Mouse (Mus musculus) embryonic facial prominence, embryonic 15.5 days (tissue): ENCODE data around the gene Apobr. TPM values are rescaled to one million over a fixed set of nuclear protein-coding genes. Genes with fewer than 3 reads are reported as not detected.

Experiments used
- ATAC-seq: fragments of 200-750 bp; cut with Nextera tagmentation; 2 replicates; pipeline ENCODE4 v1.8.0; 2017; ENCODE audit warnings: low read depth, moderate TSS enrichment; ENCODE audit not compliant: insufficient number of reproducible peaks, low FRiP score, low TSS enrichment
- H3K27ac ChIP-seq: fragments of 300-500 bp; sonication (generic); replicated peaks from 2 replicates; pipeline ENCODE4 v1.5.1; 2015; ENCODE audit warnings: mild to moderate bottlenecking, inconsistent platforms
- H3K27me3 ChIP-seq: fragments of 300-500 bp; sonication (generic); 2 replicates; pipeline ENCODE4 v1.6.1; 2015; ENCODE audit warnings: inconsistent platforms
- H3K36me3 ChIP-seq: fragments of 300-500 bp; sonication (generic); 2 replicates; pipeline ENCODE4 v1.6.1; 2015; ENCODE audit warnings: mild to moderate bottlenecking, inconsistent platforms
- H3K4me1 ChIP-seq: fragments of 300-500 bp; sonication (generic); 2 replicates; pipeline ENCODE4 v1.6.1; 2015; ENCODE audit warnings: inconsistent platforms
- H3K4me2 ChIP-seq: fragments of 300-500 bp; sonication (generic); replicated peaks from 2 replicates; pipeline ENCODE4 v1.6.1; 2015; ENCODE audit warnings: mild to moderate bottlenecking, inconsistent platforms
- H3K4me3 ChIP-seq: fragments of 300-500 bp; sonication (generic); replicated peaks from 2 replicates; pipeline ENCODE4 v1.5.1; 2015; ENCODE audit warnings: mild to moderate bottlenecking, inconsistent platforms
- H3K9ac ChIP-seq: fragments of 300-500 bp; sonication (generic); 2 replicates; pipeline ENCODE4 v1.6.1; 2015; ENCODE audit warnings: inconsistent platforms
- H3K9me3 ChIP-seq: fragments of 300-500 bp; sonication (generic); replicated peaks from 2 replicates; pipeline ENCODE4 v1.6.1; 2016; ENCODE audit warnings: inconsistent platforms
- WGBS: fragments of 180-500 bp; shearing (Covaris S2); methylation state at CpG from one replicate; pipeline ENCODE4 v1.1.7; 2015; 5-methylcytosine and 5-hydroxymethylcytosine counted together
- microRNA-seq: library from miRNA; unstranded; fragments of <30 nt; microRNA quantifications from one replicate; pipeline ENCODE4, GENCODE M21; 2016; ENCODE audit warnings: borderline number of aligned reads
- polyA plus RNA-seq: library from polyadenylated mRNA; unstranded; fragments of >200 nt; fragmentation: Nextera tagmentation; extraction: Ambion mirVana; gene quantifications from 2 replicates; pipeline ENCODE4 v1.2.1, GENCODE M21; 2015

The Apobr gene
- polyA plus RNA-seq, 1 experiment from 2014 or later = 1.4 TPM

DNA sequence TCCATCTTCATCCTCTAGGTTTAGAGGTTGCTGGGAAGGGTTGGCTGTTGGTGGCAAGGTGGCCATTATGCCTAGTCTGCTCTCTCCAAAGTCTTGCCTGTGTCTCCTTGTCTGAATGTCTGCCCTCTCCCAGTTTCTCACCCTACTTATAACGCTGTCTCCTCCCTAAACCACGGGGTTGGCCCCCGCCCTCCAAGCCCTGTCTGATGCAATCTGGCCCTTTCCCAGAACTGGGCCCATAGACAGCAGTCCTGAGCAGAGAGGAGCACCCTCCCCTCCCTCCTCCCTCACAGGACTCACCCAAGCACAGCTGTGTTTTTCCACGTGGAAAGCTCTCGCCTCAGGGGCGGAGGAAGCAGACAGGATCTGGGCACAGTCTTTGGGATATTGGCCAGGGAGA is 40.6 kb downstream of the Apobr start:
- no peaks in the 10 kb centered on the region for H3K9me3 ChIP-seq
- 33% methylated on average over 6 of the region's 6 CpGs for WGBS
- H3K4me3 ChIP-seq = peak overlapping the region; percentile 10; the same call in 1 of the 2 replicates
- H3K4me1 ChIP-seq = peaks cover 22% of the 10 kb centered on the region
- peak; percentile 80 for ATAC-seq
- no peak overlapping the region for H3K4me2 ChIP-seq
- no peak overlapping the region for H3K9ac ChIP-seq
- no peaks in the 10 kb centered on the region for H3K27me3 ChIP-seq
- no peaks in the 10 kb centered on the region for H3K36me3 ChIP-seq
- peak overlapping the region; percentile 5; the same call in 1 of the 2 replicates for H3K27ac ChIP-seq

DNA sequence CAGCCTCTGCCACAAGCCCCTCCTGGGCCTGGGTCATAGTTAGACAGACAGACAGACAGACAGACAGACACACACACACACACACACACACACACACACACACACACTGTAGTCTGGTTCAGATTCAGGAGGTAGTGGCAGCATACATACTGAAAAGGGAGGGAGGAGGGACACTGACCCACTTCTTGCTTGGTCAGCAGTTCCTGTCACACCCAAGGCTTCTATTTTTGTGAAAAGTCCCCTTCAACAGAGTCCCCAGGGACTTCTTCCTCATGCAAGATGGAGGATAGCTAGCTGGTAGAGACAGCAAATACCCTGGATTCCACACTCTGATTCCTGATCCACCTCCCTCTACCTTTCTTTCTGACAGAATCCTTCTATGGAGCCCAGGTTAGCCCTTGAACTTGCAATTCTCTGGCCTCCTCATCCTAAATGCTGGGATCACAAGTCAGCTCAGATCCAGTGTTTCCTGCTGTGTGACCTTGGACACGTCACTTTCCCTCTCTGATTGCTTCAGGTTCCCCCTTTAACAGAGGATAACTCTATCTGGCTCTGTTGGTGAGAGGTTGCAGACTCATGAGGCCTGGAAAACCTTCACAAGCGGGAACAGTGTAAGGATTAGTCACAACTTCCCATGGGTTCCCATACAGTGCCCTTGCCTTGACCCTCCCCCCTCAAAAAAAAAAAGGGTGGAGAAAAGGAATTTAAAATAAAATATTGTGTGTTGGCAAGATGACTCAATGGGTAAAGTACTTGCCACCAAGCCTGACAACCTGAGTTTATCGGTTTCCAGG is 41.3 kb downstream of the Apobr start:
- WGBS = 86% methylated on average over 3 of the region's 3 CpGs
- no peak for ATAC-seq
- H3K27me3 ChIP-seq = no peaks in the 10 kb centered on the region
- H3K27ac ChIP-seq = no peak overlapping the region
- no peak overlapping the region for H3K4me2 ChIP-seq
- H3K4me3 ChIP-seq = no peak overlapping the region
- H3K36me3 ChIP-seq = no peaks in the 10 kb centered on the region
- peaks cover 22% of the 10 kb centered on the region for H3K4me1 ChIP-seq
- H3K9me3 ChIP-seq = no peaks in the 10 kb centered on the region
- H3K9ac ChIP-seq = no peak overlapping the region

DNA sequence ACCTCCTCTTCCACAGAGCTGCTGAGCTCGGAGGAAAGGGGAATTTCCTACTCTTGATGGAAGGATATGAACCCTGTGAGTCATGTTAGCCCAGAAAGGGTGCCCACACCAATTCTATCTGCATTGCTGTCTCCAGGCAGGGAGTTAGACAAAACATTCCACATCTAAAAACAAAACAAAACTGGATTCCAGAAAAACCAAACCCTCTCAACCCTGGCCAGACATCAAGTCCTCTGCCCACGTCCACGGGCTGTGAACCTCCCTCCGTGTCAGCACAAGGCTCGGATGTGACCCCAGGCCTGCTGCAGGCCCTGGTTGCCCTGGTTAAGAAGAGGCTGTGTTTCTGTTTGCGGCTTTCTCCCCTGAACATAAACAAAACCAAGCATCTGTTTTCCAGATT is 43.4 kb downstream of the Apobr start:
- 32% methylated on average over 6 of the region's 6 CpGs for WGBS
- Histone ChIP-seq H3K27ac (peak overlapping the region; percentile 73), H3K9ac (no peak overlapping the region)

DNA sequence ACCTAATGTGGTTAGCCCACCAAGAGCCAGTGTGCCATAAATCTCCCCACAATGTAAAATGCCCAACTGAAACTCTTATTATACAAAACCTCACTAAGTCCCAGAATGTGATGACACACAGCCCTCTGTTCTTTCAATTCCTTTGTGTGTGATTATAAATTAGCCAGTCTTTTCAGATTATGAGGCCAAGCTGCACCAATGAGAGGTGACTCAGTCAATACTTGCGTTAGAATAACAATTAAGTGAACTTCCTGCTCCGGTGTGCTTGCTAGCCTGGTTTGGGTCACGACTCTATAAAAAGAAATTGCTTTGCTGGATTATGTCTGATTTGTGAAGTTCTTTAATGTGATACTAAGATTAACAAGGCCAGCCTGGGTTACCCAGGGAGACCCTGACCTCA is 45.2 kb downstream of the Apobr start:
- Histone ChIP-seq H3K9me3 (no peaks in the 10 kb centered on the region), H3K4me3 (no peak overlapping the region), H3K27me3 (no peaks in the 10 kb centered on the region), H3K4me2 (no peak overlapping the region), H3K9ac (no peak overlapping the region), H3K4me1 (peaks cover 22% of the 10 kb centered on the region), H3K36me3 (no peaks in the 10 kb centered on the region), H3K27ac (no peak overlapping the region)
- no peak for ATAC-seq
- WGBS = 58% methylated on average over 3 of the region's 3 CpGs

More for the DNA sequence above, 43.4 kb downstream of the Apobr start:
- Histone ChIP-seq H3K36me3 (no peaks in the 10 kb centered on the region), H3K4me2 (no peak overlapping the region), H3K27me3 (no peaks in the 10 kb centered on the region), H3K4me3 (no peak overlapping the region), H3K9me3 (no peaks in the 10 kb centered on the region), H3K4me1 (peaks cover 22% of the 10 kb centered on the region)
- ATAC-seq = peak; percentile 49; the same call in 1 of the 2 replicates

DNA sequence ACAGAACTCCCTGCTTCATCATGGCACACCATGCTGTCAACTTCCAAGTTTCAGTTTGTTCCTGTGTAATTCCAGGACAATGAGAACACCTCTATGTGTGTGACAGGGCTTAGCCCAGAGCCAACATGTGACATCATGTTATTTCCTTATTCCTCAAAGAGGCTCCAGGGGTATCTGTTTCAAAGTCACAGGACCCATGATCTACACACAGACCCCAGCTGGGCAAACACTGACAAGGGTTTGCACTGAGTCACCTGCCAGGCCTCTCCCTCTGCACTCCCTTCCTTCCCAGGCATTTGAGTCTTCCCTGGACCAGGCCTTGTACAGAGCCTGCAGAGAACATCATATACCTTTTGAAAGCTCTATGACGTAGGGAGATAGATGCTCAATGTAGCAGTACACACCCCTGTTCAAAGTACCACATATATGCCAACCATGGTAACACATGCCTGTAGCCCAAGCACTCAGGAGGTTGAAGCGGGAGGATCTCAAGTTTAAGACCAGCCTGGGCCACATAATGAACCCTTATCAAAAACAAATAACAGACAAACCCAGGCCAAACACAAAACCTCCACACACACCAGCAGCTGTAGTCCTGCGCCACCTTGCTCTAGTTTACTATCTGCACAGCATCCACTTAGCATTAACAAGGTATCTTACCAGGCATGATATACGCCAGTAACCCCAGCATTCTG is 46.2 kb downstream of the Apobr start, which contains the start of gene Nupr1:
Gene Nupr1, minus strand, starts transcription at position 38 of the 695 bp plus-strand sequence.
- no peak for ATAC-seq
- H3K4me2 ChIP-seq = no peak within 1 kb of the TSS
- no peak within 1 kb of the TSS for H3K27ac ChIP-seq
- no peaks in the 10 kb centered on the region for H3K27me3 ChIP-seq
- no peak within 1 kb of the TSS for H3K4me3 ChIP-seq
- 86% methylated on average over 4 of the region's 4 CpGs for WGBS
- H3K9me3 ChIP-seq = no peaks in the 10 kb centered on the region
- no peaks in the 10 kb centered on the region for H3K36me3 ChIP-seq
- peaks cover 12% of the 10 kb centered on the region; the same call in 1 of the 2 replicates for H3K4me1 ChIP-seq
- no peak within 1 kb of the TSS for H3K9ac ChIP-seq

DNA sequence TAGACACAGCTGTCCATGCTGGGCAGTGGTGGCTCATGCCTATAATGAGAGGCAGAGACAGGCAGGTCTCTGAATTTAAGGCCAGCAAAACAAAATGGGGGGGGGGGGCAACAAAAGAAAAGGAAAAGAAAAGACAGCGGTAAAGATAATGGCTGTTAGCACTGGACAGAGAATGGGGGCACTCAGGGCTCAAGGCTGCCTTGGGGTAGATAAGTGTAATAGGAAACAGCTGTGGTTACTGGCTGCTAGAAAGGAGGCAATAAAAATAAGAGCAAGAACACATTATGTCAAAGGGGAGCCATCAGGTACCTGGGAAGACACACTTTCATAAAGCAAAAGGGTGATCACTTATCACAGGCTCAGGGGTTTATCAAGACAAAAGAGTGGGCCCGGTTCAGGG is 47.7 kb downstream of the Apobr start:
- WGBS = 70% methylated on average over 2 of the region's 2 CpGs
- H3K4me2 ChIP-seq = no peak overlapping the region
- no peak overlapping the region for H3K27ac ChIP-seq
- no peaks in the 10 kb centered on the region for H3K36me3 ChIP-seq
- H3K27me3 ChIP-seq = no peaks in the 10 kb centered on the region
- H3K9me3 ChIP-seq = no peaks in the 10 kb centered on the region
- H3K4me3 ChIP-seq = no peak overlapping the region
- ATAC-seq = no peak
- H3K9ac ChIP-seq = no peak overlapping the region
- peaks cover 11% of the 10 kb centered on the region; the same call in 1 of the 2 replicates for H3K4me1 ChIP-seq

DNA sequence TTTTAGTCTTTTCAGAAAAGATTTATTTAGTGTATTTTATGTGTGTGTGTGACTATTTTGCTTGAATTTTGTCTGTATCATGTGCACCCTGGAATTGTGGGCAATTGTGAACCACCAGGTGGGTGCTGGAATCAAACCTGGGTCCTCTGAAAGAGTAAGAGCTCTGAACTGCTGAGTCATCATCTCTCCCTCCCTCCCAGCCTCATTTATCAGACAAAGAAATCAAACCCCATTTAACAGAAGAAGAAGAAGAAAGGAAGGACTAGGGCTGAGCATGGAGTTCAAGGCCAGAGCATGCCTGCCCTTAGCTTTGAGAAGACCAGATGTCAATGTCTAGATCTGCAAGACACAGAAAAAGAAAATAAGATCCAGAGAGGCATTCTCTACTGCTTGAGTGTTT is 50.6 kb downstream of the Apobr start:
- Histone ChIP-seq H3K4me3 (no peak overlapping the region), H3K4me2 (no peak overlapping the region), H3K9me3 (no peaks in the 10 kb centered on the region), H3K4me1 (no peaks in the 10 kb centered on the region), H3K36me3 (no peaks in the 10 kb centered on the region), H3K9ac (no peak overlapping the region), H3K27me3 (no peaks in the 10 kb centered on the region), H3K27ac (no peak overlapping the region)
- ATAC-seq = no peak

DNA sequence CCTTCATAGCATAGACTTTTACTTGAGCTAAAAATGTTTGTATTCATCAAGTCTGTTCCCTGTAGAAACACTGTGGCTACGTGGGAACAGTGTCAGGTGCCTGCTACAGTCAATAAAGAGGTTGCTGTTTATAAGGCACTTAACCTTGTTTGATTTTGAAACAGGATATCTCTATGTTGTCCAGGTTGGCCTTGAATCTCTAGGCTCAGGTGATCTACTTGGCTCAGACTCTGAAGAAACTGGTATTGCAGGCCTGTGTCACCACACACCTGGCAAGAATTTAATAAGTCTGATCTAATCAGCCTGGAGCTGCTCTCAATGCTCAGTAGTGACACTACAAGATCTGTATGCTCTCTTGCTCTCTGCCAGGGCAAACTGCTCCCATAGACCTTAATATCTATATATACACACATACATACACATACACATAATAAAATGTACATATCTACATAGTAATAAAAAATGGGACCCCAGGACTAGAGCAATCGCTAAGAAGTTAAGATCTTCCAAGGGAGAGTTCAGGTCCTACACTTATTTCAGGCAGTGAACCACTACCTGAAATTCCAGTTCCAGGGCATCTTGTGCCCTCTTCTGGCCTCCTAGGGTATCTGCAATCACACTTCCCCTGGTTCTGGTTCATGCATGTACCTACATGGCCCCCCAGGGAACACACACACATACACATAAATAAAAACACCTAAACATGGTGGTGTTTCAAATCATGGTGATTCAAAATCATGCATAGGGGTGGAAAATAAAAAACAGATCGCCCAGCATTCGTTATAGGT is 52.2 kb downstream of the Apobr start:
- Histone ChIP-seq H3K9ac (no peak overlapping the region), H3K27ac (no peak overlapping the region), H3K4me1 (no peaks in the 10 kb centered on the region), H3K9me3 (no peaks in the 10 kb centered on the region), H3K36me3 (no peaks in the 10 kb centered on the region), H3K4me3 (no peak overlapping the region), H3K27me3 (no peaks in the 10 kb centered on the region), H3K4me2 (no peak overlapping the region)
- 13% methylated on average over 4 of the region's 4 CpGs for WGBS
- no peak for ATAC-seq

Small RNA genes lying within 50 kb of the gene (microRNA-seq; reads per million reads assigned to microRNA genes)
- gene Mir7059 = not detected

Other genes starting within 250 kb of the Apobr start
- gene Lat, start 215.4 kb upstream of the Apobr start, polyA plus RNA-seq = 3.7 and 4.3 TPM in 2 replicates
- 59.7 and 62.0 TPM in 2 replicates for gene Spns1, start 207.5 kb upstream of the Apobr start, polyA plus RNA-seq
- gene Nfatc2ip, start 188.2 kb upstream of the Apobr start, polyA plus RNA-seq = 2.2 and 3.2 TPM in 2 replicates
- 0.07 TPM in 1 of 2 replicates, not detected in the other for gene Cd19, start 170.1 kb upstream of the Apobr start, polyA plus RNA-seq
- gene Rabep2, start 156.2 kb upstream of the Apobr start, polyA plus RNA-seq = 36.2 and 38.1 TPM in 2 replicates
- 103 and 140 TPM in 2 replicates for gene Atp2a1, start 121.8 kb upstream of the Apobr start, polyA plus RNA-seq
- 54.2 and 60.4 TPM in 2 replicates for gene Sh2b1, start 109.5 kb upstream of the Apobr start, polyA plus RNA-seq
- 129 and 130 TPM in 2 replicates for gene Tufm, start 97.6 kb upstream of the Apobr start, polyA plus RNA-seq
- 52.1 and 58.0 TPM in 2 replicates for gene Atxn2l, start 81.5 kb upstream of the Apobr start, polyA plus RNA-seq
- 176 and 188 TPM in 2 replicates for gene Eif3c, start 18.5 kb upstream of the Apobr start, polyA plus RNA-seq
- gene Cln3, start 875 bp downstream of the Apobr start, polyA plus RNA-seq = 33.7 and 38.4 TPM in 2 replicates
- not detected in 2 replicates for gene Il27, start 10.0 kb downstream of the Apobr start, polyA plus RNA-seq
- 38.5 and 40.4 TPM in 2 replicates for gene Nupr1, start 45.9 kb downstream of the Apobr start, polyA plus RNA-seq
- 43.4 and 49.5 TPM in 2 replicates for gene Sgf29, start 64.4 kb downstream of the Apobr start, polyA plus RNA-seq
- 10.0 and 12.2 TPM in 2 replicates for gene Sult1a1, start 91.5 kb downstream of the Apobr start, polyA plus RNA-seq
- gene Bola2, start 110.5 kb downstream of the Apobr start, polyA plus RNA-seq = 121 TPM in 2 replicates
- 9.8 and 12.5 TPM in 2 replicates for gene Slx1b, start 110.8 kb downstream of the Apobr start, polyA plus RNA-seq
- 43.8 and 44.7 TPM in 2 replicates for gene Coro1a, start 122.8 kb downstream of the Apobr start, polyA plus RNA-seq
- gene Mapk3, start 174.7 kb downstream of the Apobr start, polyA plus RNA-seq = 74.0 and 78.5 TPM in 2 replicates
- gene Gdpd3, start 181.4 kb downstream of the Apobr start, polyA plus RNA-seq = 11.1 and 12.4 TPM in 2 replicates
- 145 and 148 TPM in 2 replicates for gene Ypel3, start 192.0 kb downstream of the Apobr start, polyA plus RNA-seq
- gene Tbx6, start 196.5 kb downstream of the Apobr start, polyA plus RNA-seq = 0.71 and 0.81 TPM in 2 replicates
- gene Ppp4c, start 207.6 kb downstream of the Apobr start, polyA plus RNA-seq = 232 and 234 TPM in 2 replicates
- gene Fam57b, start 212.7 kb downstream of the Apobr start, polyA plus RNA-seq = 0.53 and 0.71 TPM in 2 replicates
- not detected in 2 replicates for gene 4930451I11Rik, start 246.7 kb downstream of the Apobr start, polyA plus RNA-seq